Mouse (Mus musculus): Measurements from ENCODE around the gene Haao. TPM values are rescaled to one million over a fixed set of nuclear protein-coding genes. Genes with fewer than 3 reads are reported as not detected.

The Haao gene
- polyA plus RNA-seq, 1 experiment from 2014 or later, result 6.3 TPM

- peaks cover 13% of the 10 kb centered on the region for H3K4me1 ChIP-seq (replicated peaks; ENCODE audit: insufficient read depth, low read length)
- WGBS, result 31% methylated on average over 13 of the region's 13 CpGs
- no peaks in the 10 kb centered on the region for H3K27me3 ChIP-seq (ENCODE audit: insufficient read depth, low read length)
- peak overlapping the region; percentile 83 for H3K27ac ChIP-seq
- no peaks in the 10 kb centered on the region for H3K36me3 ChIP-seq (ENCODE audit: insufficient read depth, low read length)
- ATAC-seq (replicated peaks; ENCODE audit: low FRiP score, low read depth) (no peak; the same call in 1 of the 2 replicates), DNase-seq (ENCODE audit: low spot score) (peak; percentile 88)
- H3K9me3 ChIP-seq (replicated peaks; ENCODE audit: low read length), result no peaks in the 10 kb centered on the region
- H3K4me2 ChIP-seq (ENCODE audit: low read length), result no peak overlapping the region
- no peak overlapping the region for H3K4me3 ChIP-seq (replicated peaks; ENCODE audit: low read depth, low read length)
- no peak for TF ChIP-seq CTCF (IDR thresholded peaks at IDR 0.05; ENCODE audit: low read depth)
- no peak overlapping the region for H3K9ac ChIP-seq (ENCODE audit: low read depth, low read length)
Measured at GRCm38 (mm10) chr17:83889691-83890372, 42.1 kb upstream of the Haao start.

- Histone ChIP-seq H3K27me3 (ENCODE audit: insufficient read depth, low read length) (no peaks in the 10 kb centered on the region), H3K4me3 (replicated peaks; ENCODE audit: low read depth, low read length) (no peak overlapping the region), H3K4me2 (ENCODE audit: low read length) (no peak overlapping the region), H3K9ac (ENCODE audit: low read depth, low read length) (no peak overlapping the region), H3K27ac (peak overlapping the region; percentile 83), H3K36me3 (ENCODE audit: insufficient read depth, low read length) (no peaks in the 10 kb centered on the region), H3K4me1 (replicated peaks; ENCODE audit: insufficient read depth, low read length) (peaks cover 13% of the 10 kb centered on the region), H3K9me3 (replicated peaks; ENCODE audit: low read length) (no peaks in the 10 kb centered on the region)
- ATAC-seq (replicated peaks; ENCODE audit: low FRiP score, low read depth) (no peak), DNase-seq (ENCODE audit: low spot score) (no peak)
- WGBS, result 74% methylated on average over 5 of the region's 5 CpGs
- no peak for TF ChIP-seq CTCF (IDR thresholded peaks at IDR 0.05; ENCODE audit: low read depth)
Measured at GRCm38 (mm10) chr17:83889329-83889690, 41.5 kb upstream of the Haao start.

GRCm38 (mm10) chr17:83887241-83887640 lies 39.5 kb upstream of the Haao start:
- H3K27me3 ChIP-seq (ENCODE audit: insufficient read depth, low read length), result no peaks in the 10 kb centered on the region
- no peak overlapping the region for H3K4me3 ChIP-seq (replicated peaks; ENCODE audit: low read depth, low read length)
- no peak overlapping the region for H3K4me2 ChIP-seq (ENCODE audit: low read length)
- no peaks in the 10 kb centered on the region for H3K36me3 ChIP-seq (ENCODE audit: insufficient read depth, low read length)
- 82% methylated on average over 5 of the region's 5 CpGs for WGBS
- H3K9ac ChIP-seq (ENCODE audit: low read depth, low read length), result no peak overlapping the region
- H3K4me1 ChIP-seq (replicated peaks; ENCODE audit: insufficient read depth, low read length), result peaks cover 13% of the 10 kb centered on the region
- TF ChIP-seq CTCF (IDR thresholded peaks at IDR 0.05; ENCODE audit: low read depth), result no peak
- no peak for ATAC-seq (replicated peaks; ENCODE audit: low FRiP score, low read depth)
- DNase-seq (ENCODE audit: low spot score), result no peak
- H3K27ac ChIP-seq, result no peak overlapping the region
- no peaks in the 10 kb centered on the region for H3K9me3 ChIP-seq (replicated peaks; ENCODE audit: low read length)

- no peak overlapping the region; the same call in 1 of the 2 replicates for H3K27ac ChIP-seq
- no peaks in the 10 kb centered on the region for H3K36me3 ChIP-seq (ENCODE audit: insufficient read depth, low read length)
- peaks cover 9% of the 10 kb centered on the region for H3K4me1 ChIP-seq (replicated peaks; ENCODE audit: insufficient read depth, low read length)
- no peak overlapping the region for H3K4me2 ChIP-seq (ENCODE audit: low read length)
- 84% methylated on average over 3 of the region's 3 CpGs for WGBS
- DNase-seq (ENCODE audit: low spot score) (no peak), ATAC-seq (replicated peaks; ENCODE audit: low FRiP score, low read depth) (no peak)
- H3K9me3 ChIP-seq (replicated peaks; ENCODE audit: low read length), result no peaks in the 10 kb centered on the region
- TF ChIP-seq CTCF (IDR thresholded peaks at IDR 0.05; ENCODE audit: low read depth), result no peak
- H3K4me3 ChIP-seq (replicated peaks; ENCODE audit: low read depth, low read length), result no peak overlapping the region
- H3K27me3 ChIP-seq (ENCODE audit: insufficient read depth, low read length), result no peaks in the 10 kb centered on the region
- H3K9ac ChIP-seq (ENCODE audit: low read depth, low read length), result no peak overlapping the region
Measured at GRCm38 (mm10) chr17:83886395-83886794, 38.6 kb upstream of the Haao start.

- peak; percentile 64 for DNase-seq (ENCODE audit: low spot score)
- WGBS, result 68% methylated on average over 5 of the region's 5 CpGs
- Histone ChIP-seq H3K9ac (ENCODE audit: low read depth, low read length) (no peak overlapping the region), H3K27ac (peak overlapping the region; percentile 13; the same call in 1 of the 2 replicates), H3K4me2 (ENCODE audit: low read length) (no peak overlapping the region), H3K9me3 (replicated peaks; ENCODE audit: low read length) (no peaks in the 10 kb centered on the region), H3K4me1 (replicated peaks; ENCODE audit: insufficient read depth, low read length) (peaks cover 9% of the 10 kb centered on the region), H3K36me3 (ENCODE audit: insufficient read depth, low read length) (no peaks in the 10 kb centered on the region), H3K4me3 (replicated peaks; ENCODE audit: low read depth, low read length) (no peak overlapping the region), H3K27me3 (ENCODE audit: insufficient read depth, low read length) (no peaks in the 10 kb centered on the region)
- TF ChIP-seq CTCF (IDR thresholded peaks at IDR 0.05; ENCODE audit: low read depth), result no peak
- no peak for ATAC-seq (replicated peaks; ENCODE audit: low FRiP score, low read depth)
Measured at GRCm38 (mm10) chr17:83885750-83886149, 38.0 kb upstream of the Haao start.

- DNase-seq (ENCODE audit: low spot score), result no peak
- TF ChIP-seq CTCF (IDR thresholded peaks at IDR 0.05; ENCODE audit: low read depth), result no peak
- Histone ChIP-seq H3K27me3 (ENCODE audit: insufficient read depth, low read length) (no peaks in the 10 kb centered on the region), H3K9me3 (replicated peaks; ENCODE audit: low read length) (no peaks in the 10 kb centered on the region), H3K27ac (0 out of 2 replicates have a peak overlapping the region, but pooled peaks have one; percentile 13), H3K9ac (ENCODE audit: low read depth, low read length) (no peak overlapping the region), H3K4me3 (replicated peaks; ENCODE audit: low read depth, low read length) (no peak overlapping the region), H3K36me3 (ENCODE audit: insufficient read depth, low read length) (no peaks in the 10 kb centered on the region), H3K4me1 (replicated peaks; ENCODE audit: insufficient read depth, low read length) (peaks cover 3% of the 10 kb centered on the region), H3K4me2 (ENCODE audit: low read length) (no peak overlapping the region)
- 65% methylated on average over 13 of the region's 13 CpGs for WGBS
- ATAC-seq (replicated peaks; ENCODE audit: low FRiP score, low read depth), result no peak
Measured at GRCm38 (mm10) chr17:83885021-83885582, 37.3 kb upstream of the Haao start.
